Mouse (Mus musculus) stomach, postnatal 0 days (tissue): ENCODE measurements around the gene Zmym5. TPM values are rescaled to one million over a fixed set of nuclear protein-coding genes. Genes with fewer than 3 reads are reported as not detected.
"Not testable (repeated sequence)": the region's sequence is repeated elsewhere in the genome, so short reads cannot be mapped to it uniquely, and the experiment has no call there.

ENCODE experiments used
- ATAC-seq: fragments of 200-750 bp; cut with Nextera tagmentation; 2 replicates; pipeline ENCODE4 v1.8.0; 2017; ENCODE audit not compliant: low FRiP score, low TSS enrichment
- DNase-seq: peaks from one replicate; pipeline ENCODE4 v3.0.0-alpha.2; 2016; ENCODE audit warnings: low spot score
- H3K27ac ChIP-seq: fragments of 300-500 bp; sonication (generic); replicated peaks from 2 replicates; pipeline ENCODE4 v1.5.1; 2014; ENCODE audit warnings: mild to moderate bottlenecking, control low read depth
- H3K27me3 ChIP-seq: fragments of 300-500 bp; sonication (generic); 2 replicates; pipeline ENCODE4 v1.6.1; 2014; ENCODE audit warnings: low read length; ENCODE audit not compliant: control insufficient read depth, insufficient read depth
- H3K36me3 ChIP-seq: fragments of 300-500 bp; sonication (generic); 2 replicates; pipeline ENCODE4 v1.6.1; 2014; ENCODE audit warnings: low read length, mixed read lengths; ENCODE audit not compliant: control insufficient read depth, insufficient read depth
- H3K4me1 ChIP-seq: fragments of 300-500 bp; sonication (generic); replicated peaks from 2 replicates; pipeline ENCODE4 v1.6.1; 2014; ENCODE audit warnings: antibody characterized with exemption; ENCODE audit not compliant: control insufficient read depth, insufficient read depth
- H3K4me2 ChIP-seq: fragments of 300-500 bp; sonication (generic); replicated peaks from 2 replicates; pipeline ENCODE4 v1.6.1; 2014; ENCODE audit warnings: low read depth, mild to moderate bottlenecking, control low read depth, moderate library complexity
- H3K4me3 ChIP-seq: fragments of 300-500 bp; sonication (generic); 2 replicates; pipeline ENCODE4 v1.5.1; 2014; ENCODE audit warnings: low read depth, low read length, control low read depth
- H3K9ac ChIP-seq: fragments of 300-500 bp; sonication (generic); 2 replicates; pipeline ENCODE4 v1.6.1; 2014; ENCODE audit warnings: mild to moderate bottlenecking, low read length, control low read depth, mixed read lengths
- H3K9me3 ChIP-seq: fragments of 300-500 bp; sonication (generic); 2 replicates; pipeline ENCODE4 v1.6.1; 2016; ENCODE audit warnings: low read length; ENCODE audit not compliant: control insufficient read depth
- CTCF ChIP-seq: IDR thresholded peaks from 2 replicates; pipeline ENCODE4 v1.5.1; 2016; ENCODE audit warnings: antibody characterized with exemption, low read depth, mild to moderate bottlenecking, moderate library complexity
- EP300 ChIP-seq: optimal IDR thresholded peaks from 2 replicates; pipeline ENCODE3; 2016; ENCODE audit warnings: antibody characterized with exemption
- WGBS: fragments of 180-500 bp; shearing (Covaris S2); extraction: QIAGEN DNeasy Blood & Tissue Kit; methylation state at CpG from one replicate; pipeline ENCODE4 v1.1.7; 2014; 5-methylcytosine and 5-hydroxymethylcytosine counted together
- polyA plus RNA-seq: library from polyadenylated mRNA; unstranded; fragments of >200 nt; fragmentation: Nextera tagmentation; extraction: Ambion mirVana; gene quantifications from 2 replicates; pipeline ENCODE4 v1.2.1, GENCODE M21; 2015

The Zmym5 gene
- polyA plus RNA-seq, 1 experiment from 2014 or later: 14.9 TPM

- no peaks in the 10 kb centered on the region for H3K27me3 ChIP-seq
- ATAC-seq (no peak), DNase-seq (no peak)
- TF ChIP-seq CTCF: no peak
- TF ChIP-seq EP300: no peak
- no peak overlapping the region for H3K9ac ChIP-seq
- no peaks in the 10 kb centered on the region for H3K9me3 ChIP-seq
- H3K4me1 ChIP-seq: peaks cover 4% of the 10 kb centered on the region; the same call in 1 of the 2 replicates
- no peak overlapping the region for H3K4me3 ChIP-seq
- H3K36me3 ChIP-seq: no peaks in the 10 kb centered on the region
- H3K27ac ChIP-seq: peak overlapping the region; percentile 24; the same call in 1 of the 2 replicates
- H3K4me2 ChIP-seq: no peak overlapping the region
- WGBS: 93% methylated on average over 4 of the region's 4 CpGs
These were observed 5.0 kb upstream of the Zmym5 start for GRCm38 (mm10) chr14:56816541-56816940.

DNA sequence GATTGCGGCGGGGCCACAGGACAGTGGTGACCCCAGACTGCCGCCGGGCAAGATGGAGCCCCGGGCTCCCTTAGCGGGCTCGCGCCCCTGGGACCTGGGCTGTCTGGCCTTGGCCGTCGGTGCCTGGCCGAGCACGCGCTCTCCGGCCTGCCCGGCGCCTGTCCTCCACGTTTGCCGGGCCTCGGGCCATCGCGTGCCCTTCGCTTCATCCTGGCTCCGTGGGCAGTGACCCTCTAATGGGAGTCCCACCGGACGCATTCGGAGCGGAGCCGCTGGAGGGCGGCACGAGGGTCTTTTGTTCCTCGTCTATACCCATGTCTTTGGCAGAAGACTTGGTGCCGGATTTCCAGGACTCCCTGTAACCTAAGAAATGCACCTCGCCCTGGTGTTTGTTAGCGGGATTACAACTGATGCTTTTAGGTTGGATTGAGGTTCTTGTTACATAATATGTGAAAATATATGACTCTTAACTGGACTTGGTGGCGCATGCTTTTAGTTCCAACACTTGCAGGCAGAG is 1.1 kb upstream of the Zmym5 start:
- TF ChIP-seq EP300 (no peak), CTCF (peak; percentile 78)
- peak overlapping the region; percentile 97 for H3K27ac ChIP-seq
- no peaks in the 10 kb centered on the region for H3K27me3 ChIP-seq
- H3K4me2 ChIP-seq: peak overlapping the region; percentile 66
- DNase-seq: peak; percentile 80
- no peaks in the 10 kb centered on the region for H3K36me3 ChIP-seq
- peak overlapping the region; percentile 59 for H3K4me3 ChIP-seq
- H3K4me1 ChIP-seq: peaks cover 4% of the 10 kb centered on the region; the same call in 1 of the 2 replicates
- peak overlapping the region; percentile 78 for H3K9ac ChIP-seq
- under 1% methylated on average over 35 of the region's 35 CpGs for WGBS
- H3K9me3 ChIP-seq: no peaks in the 10 kb centered on the region
- ATAC-seq: peak; percentile 51

DNA sequence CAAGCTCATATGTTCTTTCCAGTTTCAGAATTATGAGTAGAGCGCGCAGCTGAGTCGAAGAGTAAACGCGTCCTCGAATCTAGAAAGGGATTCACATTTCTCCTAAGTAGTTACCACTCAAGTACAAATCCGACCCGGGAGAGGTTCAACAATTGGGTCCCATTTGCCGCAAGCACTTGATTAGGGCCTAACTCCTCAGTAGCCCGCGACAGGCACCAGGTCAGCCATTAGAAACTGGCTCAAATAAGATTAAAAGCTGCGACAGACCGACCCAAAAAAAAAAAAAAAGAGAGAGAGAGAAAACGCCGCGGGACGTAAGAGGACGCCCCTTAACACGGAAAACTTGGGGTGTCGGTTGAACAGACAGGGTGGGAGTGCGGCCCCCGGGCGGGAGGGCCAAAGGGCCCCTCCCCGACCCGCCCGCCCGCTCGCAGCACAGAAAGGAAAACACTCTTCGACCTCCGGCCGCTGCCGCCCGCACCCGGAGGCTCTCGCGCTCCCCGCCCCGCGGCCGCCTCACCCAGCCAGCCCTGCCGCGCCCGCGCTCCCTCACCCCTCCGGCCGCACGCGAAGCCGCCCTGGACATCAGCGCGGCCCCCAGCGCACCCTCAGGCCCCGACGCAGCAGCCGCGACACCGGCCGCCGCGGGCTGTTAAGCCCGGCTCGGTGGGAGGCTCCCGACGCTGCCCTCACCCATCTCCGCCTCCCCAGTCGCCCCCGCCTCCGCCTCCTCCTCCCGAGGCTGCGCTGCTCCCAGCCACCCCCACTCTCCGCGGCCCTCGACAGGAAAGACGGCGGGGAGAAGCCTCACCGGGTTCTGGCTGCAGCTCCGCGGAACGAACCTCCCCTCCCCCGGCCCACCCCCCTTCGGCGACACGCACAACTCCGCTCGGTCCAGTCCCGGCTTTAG is 480 bp downstream of the Zmym5 start:
- H3K9ac ChIP-seq: peak overlapping the region; percentile 88
- H3K4me3 ChIP-seq: peak overlapping the region; percentile 73
- H3K27ac ChIP-seq: peak overlapping the region; percentile 97
- H3K36me3 ChIP-seq, ATAC-seq, H3K9me3 ChIP-seq, H3K27me3 ChIP-seq, H3K4me1 ChIP-seq: not testable (repeated sequence)
- WGBS: under 1% methylated on average over 23 of the region's 86 CpGs
- peak overlapping the region; percentile 53 for H3K4me2 ChIP-seq
- DNase-seq: peak; percentile 71

DNA sequence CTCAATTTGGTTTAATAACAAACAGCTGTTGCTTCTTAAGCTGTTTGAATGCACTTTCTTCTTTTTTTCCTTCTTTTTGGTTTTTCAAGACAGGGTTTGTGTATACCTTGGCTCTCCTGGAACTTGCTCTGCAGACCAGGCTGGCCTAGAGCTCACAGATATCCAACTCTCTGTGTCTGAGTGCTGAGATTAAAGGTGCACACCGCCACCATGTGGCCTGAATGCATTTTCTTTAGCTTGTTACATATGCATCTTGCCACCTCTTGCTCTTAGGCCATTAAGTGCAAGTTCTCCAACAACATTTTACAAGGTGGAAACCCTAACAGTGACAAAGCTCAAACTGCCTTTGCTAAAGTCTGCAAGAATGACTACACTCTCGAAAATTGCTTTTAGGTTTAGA is 18.3 kb downstream of the Zmym5 start:
- ATAC-seq (no peak), DNase-seq (peak; percentile 71)
- no peak overlapping the region for H3K4me2 ChIP-seq
- H3K9ac ChIP-seq: no peak overlapping the region
- H3K4me1 ChIP-seq: no peaks in the 10 kb centered on the region
- TF ChIP-seq EP300 (no peak), CTCF (peak; percentile 82)
- peaks cover 10% of the 10 kb centered on the region for H3K36me3 ChIP-seq
- H3K27ac ChIP-seq: no peak overlapping the region
- H3K4me3 ChIP-seq: no peak overlapping the region
- 40% methylated on average over 2 of the region's 2 CpGs for WGBS
- H3K27me3 ChIP-seq: no peaks in the 10 kb centered on the region
- no peaks in the 10 kb centered on the region for H3K9me3 ChIP-seq

DNA sequence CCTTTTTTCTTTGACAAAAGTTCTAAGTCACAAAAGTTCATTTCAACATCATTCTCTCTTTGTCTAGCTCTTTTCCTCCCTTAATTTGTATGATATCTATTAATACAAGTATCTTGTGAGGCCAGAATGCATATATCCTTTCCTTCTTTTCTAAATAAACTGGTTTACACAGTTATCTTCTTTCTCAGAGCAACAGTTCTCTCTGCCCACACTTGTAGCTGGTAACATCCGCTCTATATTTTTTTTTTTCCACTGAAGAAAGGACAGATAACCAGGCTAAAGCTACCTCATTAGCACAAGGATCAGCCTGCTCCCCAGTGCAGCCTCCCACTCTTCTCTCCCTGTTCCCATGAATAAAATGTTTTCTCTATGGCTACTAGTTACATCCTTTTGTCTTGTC is 26.9 kb downstream of the Zmym5 start:
- no peak for TF ChIP-seq EP300
- no peak for DNase-seq
- Histone ChIP-seq H3K9me3 (no peaks in the 10 kb centered on the region), H3K4me1 (no peaks in the 10 kb centered on the region), H3K36me3 (no peaks in the 10 kb centered on the region), H3K9ac (no peak overlapping the region), H3K27ac (no peak overlapping the region), H3K27me3 (no peaks in the 10 kb centered on the region), H3K4me2 (no peak overlapping the region), H3K4me3 (no peak overlapping the region)
- 91% methylated on average over 1 of the region's 1 CpGs for WGBS
- ATAC-seq: no peak

GRCm38 (mm10) chr14:56778933-56779300 is 32.6 kb downstream of the Zmym5 start:
- 0 out of 2 replicates have a peak, but pooled peaks have one; percentile 11 for ATAC-seq
- peak overlapping the region; percentile 79 for H3K4me2 ChIP-seq
- 39% methylated on average over 3 of the region's 3 CpGs for WGBS

More at GRCm38 (mm10) chr14:56778933-56779300, 32.6 kb downstream of the Zmym5 start:
- H3K4me1 ChIP-seq: no peaks in the 10 kb centered on the region
- H3K27me3 ChIP-seq: no peaks in the 10 kb centered on the region
- H3K9ac ChIP-seq: peak overlapping the region; percentile 84; the same call in 1 of the 2 replicates
- no peaks in the 10 kb centered on the region for H3K9me3 ChIP-seq
- no peaks in the 10 kb centered on the region for H3K36me3 ChIP-seq
- H3K27ac ChIP-seq: peak overlapping the region; percentile 96; the same call in 1 of the 2 replicates
- no peak for TF ChIP-seq CTCF
- TF ChIP-seq EP300: no peak
- peak overlapping the region; percentile 83 for H3K4me3 ChIP-seq
- no peak for DNase-seq
